Mouse (Mus musculus): Measurements from ENCODE around the gene Iqck. TPM values are rescaled to one million over a fixed set of nuclear protein-coding genes. Genes with fewer than 3 reads are reported as not detected.

Gene Iqck
- polyA plus RNA-seq, 1 experiment: 5.9 TPM

- TF ChIP-seq POLR2A (IDR thresholded peaks at IDR 0.05; ENCODE audit: borderline replicate concordance, insufficient read depth, low read length) (peak; percentile 92; the same call in 1 of the 2 replicates), CTCF (IDR thresholded peaks at IDR 0.05; ENCODE audit: borderline replicate concordance, insufficient read depth, low read depth, low read length) (no peak)
- Histone ChIP-seq H3K27me3 (ENCODE audit: control insufficient read depth, insufficient read depth, low read length) (no peaks in the 10 kb centered on the region), H3K4me1 (ENCODE audit: control insufficient read depth, insufficient read depth, low read length) (peaks cover 19% of the 10 kb centered on the region), H3K4me3 (replicated peaks; ENCODE audit: insufficient read depth, low read depth, low read length) (peak within 1 kb of the TSS; percentile 66), H3K27ac (ENCODE audit: insufficient read depth, low read length) (peak within 1 kb of the TSS; percentile 96)
- WGBS: under 1% methylated on average over 42 of the region's 44 CpGs
- peak; percentile 89 to 90 for DNase-seq
Observed at GRCm38 (mm10) chr7:118995007-118995406, 139.5 kb downstream of the Iqck start, which contains the start of gene Gprc5b. TSS of gene Gprc5b (minus strand) at chr7:118995211.

- peak overlapping the region; percentile 96 for H3K27ac ChIP-seq (ENCODE audit: insufficient read depth, low read length)
- peak overlapping the region; percentile 66 for H3K4me3 ChIP-seq (replicated peaks; ENCODE audit: insufficient read depth, low read depth, low read length)
- DNase-seq: peak; percentile 55 to 68
- no peak for TF ChIP-seq POLR2A (IDR thresholded peaks at IDR 0.05; ENCODE audit: borderline replicate concordance, insufficient read depth, low read length)
- no peak for TF ChIP-seq CTCF (IDR thresholded peaks at IDR 0.05; ENCODE audit: borderline replicate concordance, insufficient read depth, low read depth, low read length)
- no peaks in the 10 kb centered on the region for H3K27me3 ChIP-seq (ENCODE audit: control insufficient read depth, insufficient read depth, low read length)
- H3K4me1 ChIP-seq (ENCODE audit: control insufficient read depth, insufficient read depth, low read length): peaks cover 13% of the 10 kb centered on the region
- WGBS: 6% methylated on average over 14 of the region's 14 CpGs
Observed at GRCm38 (mm10) chr7:118995671-118996070, 140.1 kb downstream of the Iqck start.

DNA sequence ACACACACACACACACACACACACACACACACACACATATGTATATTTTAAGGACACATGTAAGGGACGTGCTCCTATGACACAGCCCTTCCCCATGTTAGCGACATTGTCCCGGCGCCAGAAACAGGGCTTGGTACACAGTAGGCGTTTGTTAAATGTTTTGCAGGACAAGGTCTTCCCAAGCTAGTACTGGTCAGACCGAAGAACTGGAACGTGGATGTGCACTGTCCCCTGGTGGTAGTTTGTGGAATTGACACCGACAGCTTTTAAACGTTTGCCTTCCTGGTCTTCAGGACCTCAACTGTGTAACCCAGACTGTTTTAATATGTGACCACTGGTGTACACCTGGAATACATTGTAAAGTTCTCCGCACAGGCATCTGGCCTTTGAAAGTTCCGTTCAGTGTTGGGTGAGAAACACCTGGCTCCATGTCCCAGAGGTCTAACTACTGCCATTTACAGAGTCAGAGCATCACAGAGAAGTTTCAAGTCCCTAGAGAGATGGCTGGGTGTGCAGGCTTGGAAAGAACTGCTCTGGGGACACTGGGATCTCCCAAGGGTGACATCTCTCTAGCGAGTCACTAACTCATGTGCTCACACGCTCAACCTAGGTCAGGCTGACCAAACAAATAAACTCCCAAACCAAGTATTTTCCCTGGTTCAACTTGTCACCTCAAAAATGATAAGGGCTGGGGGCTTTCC lies 140.7 kb downstream of the Iqck start:
- no peaks in the 10 kb centered on the region for H3K27me3 ChIP-seq (ENCODE audit: control insufficient read depth, insufficient read depth, low read length)
- WGBS: 9% methylated on average over 13 of the region's 13 CpGs
- DNase-seq: peak; percentile 89 to 94
- H3K27ac ChIP-seq (ENCODE audit: insufficient read depth, low read length): peak overlapping the region; percentile 96
- H3K4me1 ChIP-seq (ENCODE audit: control insufficient read depth, insufficient read depth, low read length): peaks cover 9% of the 10 kb centered on the region
- H3K4me3 ChIP-seq (replicated peaks; ENCODE audit: insufficient read depth, low read depth, low read length): peak overlapping the region; percentile 66
- peak; percentile 100 for TF ChIP-seq CTCF (IDR thresholded peaks at IDR 0.05; ENCODE audit: borderline replicate concordance, insufficient read depth, low read depth, low read length)
- TF ChIP-seq POLR2A (IDR thresholded peaks at IDR 0.05; ENCODE audit: borderline replicate concordance, insufficient read depth, low read length): no peak

DNA sequence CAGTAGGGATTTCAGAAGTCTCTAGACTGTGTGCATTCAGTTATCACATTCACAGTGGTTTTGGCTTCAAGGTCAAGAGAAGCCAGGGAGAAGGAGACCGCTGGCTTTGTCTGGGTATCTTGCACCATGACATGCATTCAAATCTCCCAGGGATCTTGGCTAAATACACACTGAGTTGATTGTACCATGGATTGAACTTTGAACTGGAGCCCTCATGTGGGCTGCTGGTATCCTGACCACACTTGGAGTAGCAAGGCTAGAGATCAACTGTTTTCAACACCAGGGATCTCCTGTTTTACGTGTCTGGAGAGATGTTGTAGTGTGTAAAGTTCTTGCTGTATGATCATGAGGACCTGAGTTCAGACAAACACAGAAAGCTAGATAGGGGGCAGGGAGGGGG lies 144.3 kb downstream of the Iqck start:
- H3K27me3 ChIP-seq (ENCODE audit: control insufficient read depth, insufficient read depth, low read length): no peaks in the 10 kb centered on the region
- 89% methylated on average over 2 of the region's 2 CpGs for WGBS
- TF ChIP-seq POLR2A (IDR thresholded peaks at IDR 0.05; ENCODE audit: borderline replicate concordance, insufficient read depth, low read length) (no peak), CTCF (IDR thresholded peaks at IDR 0.05; ENCODE audit: borderline replicate concordance, insufficient read depth, low read depth, low read length) (no peak)
- no peak for DNase-seq
- H3K4me3 ChIP-seq (replicated peaks; ENCODE audit: insufficient read depth, low read depth, low read length): no peak overlapping the region
- H3K27ac ChIP-seq (ENCODE audit: insufficient read depth, low read length): no peak overlapping the region
- peaks cover 5% of the 10 kb centered on the region for H3K4me1 ChIP-seq (ENCODE audit: control insufficient read depth, insufficient read depth, low read length)

- Histone ChIP-seq H3K27me3 (ENCODE audit: control insufficient read depth, insufficient read depth, low read length) (no peaks in the 10 kb centered on the region), H3K4me3 (replicated peaks; ENCODE audit: insufficient read depth, low read depth, low read length) (no peak overlapping the region), H3K27ac (ENCODE audit: insufficient read depth, low read length) (no peak overlapping the region), H3K4me1 (ENCODE audit: control insufficient read depth, insufficient read depth, low read length) (no peaks in the 10 kb centered on the region)
- TF ChIP-seq POLR2A (IDR thresholded peaks at IDR 0.05; ENCODE audit: borderline replicate concordance, insufficient read depth, low read length): no peak
- TF ChIP-seq CTCF (IDR thresholded peaks at IDR 0.05; ENCODE audit: borderline replicate concordance, insufficient read depth, low read depth, low read length): no peak
- DNase-seq: no peak
- WGBS: 49% methylated on average over 2 of the region's 2 CpGs
Observed at GRCm38 (mm10) chr7:119001965-119002364, 146.4 kb downstream of the Iqck start.

- H3K27ac ChIP-seq (ENCODE audit: insufficient read depth, low read length): no peak overlapping the region
- WGBS: 10% methylated on average over 2 of the region's 2 CpGs
- no peaks in the 10 kb centered on the region for H3K27me3 ChIP-seq (ENCODE audit: control insufficient read depth, insufficient read depth, low read length)
- no peak for DNase-seq
- H3K4me1 ChIP-seq (ENCODE audit: control insufficient read depth, insufficient read depth, low read length): no peaks in the 10 kb centered on the region
- TF ChIP-seq POLR2A (IDR thresholded peaks at IDR 0.05; ENCODE audit: borderline replicate concordance, insufficient read depth, low read length) (no peak), CTCF (IDR thresholded peaks at IDR 0.05; ENCODE audit: borderline replicate concordance, insufficient read depth, low read depth, low read length) (no peak)
- H3K4me3 ChIP-seq (replicated peaks; ENCODE audit: insufficient read depth, low read depth, low read length): no peak overlapping the region
Observed at GRCm38 (mm10) chr7:119002501-119002900, 146.9 kb downstream of the Iqck start.

- H3K27me3 ChIP-seq (ENCODE audit: control insufficient read depth, insufficient read depth, low read length): no peaks in the 10 kb centered on the region; the same call in 1 of the 2 replicates
- 12% methylated on average over 5 of the region's 5 CpGs for WGBS
- peak; percentile 52 to 77 for DNase-seq
- H3K27ac ChIP-seq (ENCODE audit: insufficient read depth, low read length): no peak overlapping the region
- peak; percentile 78 for TF ChIP-seq CTCF (IDR thresholded peaks at IDR 0.05; ENCODE audit: borderline replicate concordance, insufficient read depth, low read depth, low read length)
- no peak for TF ChIP-seq POLR2A (IDR thresholded peaks at IDR 0.05; ENCODE audit: borderline replicate concordance, insufficient read depth, low read length)
- H3K4me1 ChIP-seq (ENCODE audit: control insufficient read depth, insufficient read depth, low read length): no peaks in the 10 kb centered on the region
- no peak overlapping the region for H3K4me3 ChIP-seq (replicated peaks; ENCODE audit: insufficient read depth, low read depth, low read length)
Observed at GRCm38 (mm10) chr7:119010854-119011529, 155.4 kb downstream of the Iqck start.

DNA sequence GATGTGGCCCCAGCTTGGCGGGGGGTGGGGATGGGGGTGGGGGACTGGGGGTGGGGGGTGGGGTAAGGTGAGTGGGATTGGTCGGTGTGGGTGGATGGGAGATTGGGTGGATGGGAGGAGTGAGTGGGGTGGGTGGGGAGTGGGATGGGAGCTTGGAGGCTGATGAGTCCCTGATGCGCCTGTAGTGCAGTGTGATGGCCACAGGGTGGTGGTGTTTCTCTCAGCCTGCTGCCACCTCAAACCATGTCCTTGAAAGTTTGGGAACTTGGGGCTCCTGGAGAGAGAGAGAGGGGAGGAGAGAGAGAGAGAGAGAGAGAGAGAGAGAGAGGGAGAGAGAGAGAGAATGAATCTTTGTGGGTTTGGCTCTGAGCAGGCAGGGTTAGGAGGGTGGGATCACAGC lies 160.2 kb downstream of the Iqck start:
- 11% methylated on average over 3 of the region's 3 CpGs for WGBS
- Histone ChIP-seq H3K4me3 (replicated peaks; ENCODE audit: insufficient read depth, low read depth, low read length) (no peak overlapping the region), H3K27ac (ENCODE audit: insufficient read depth, low read length) (no peak overlapping the region), H3K4me1 (ENCODE audit: control insufficient read depth, insufficient read depth, low read length) (no peaks in the 10 kb centered on the region), H3K27me3 (ENCODE audit: control insufficient read depth, insufficient read depth, low read length) (no peaks in the 10 kb centered on the region)
- peak; percentile 77 for TF ChIP-seq CTCF (IDR thresholded peaks at IDR 0.05; ENCODE audit: borderline replicate concordance, insufficient read depth, low read depth, low read length)
- no peak for TF ChIP-seq POLR2A (IDR thresholded peaks at IDR 0.05; ENCODE audit: borderline replicate concordance, insufficient read depth, low read length)
- no peak for DNase-seq

Data from cerebellum, adult 2 months (tissue).